Mouse (Mus musculus): ENCODE data around the gene Smarce1. TPM values are rescaled to one million over a fixed set of nuclear protein-coding genes. Genes with fewer than 3 reads are reported as not detected.

Gene Smarce1
- polyA plus RNA-seq, 1 experiment from 2014 or later: 224 TPM

GRCm38 (mm10) chr11:99166241-99166640 lies 64.6 kb downstream of the Smarce1 start:
- 91% methylated on average over 7 of the region's 7 CpGs for WGBS
- Histone ChIP-seq H3K36me3 (no peaks in the 10 kb centered on the region), H3K4me1 (no peaks in the 10 kb centered on the region), H3K27ac (no peak overlapping the region), H3K27me3 (no peaks in the 10 kb centered on the region), H3K4me3 (no peak overlapping the region), H3K9me3 (no peaks in the 10 kb centered on the region), H3K9ac (no peak overlapping the region), H3K4me2 (no peak overlapping the region)
- ATAC-seq (ENCODE audit: borderline replicate concordance, extremely low read depth, low FRiP score, low TSS enrichment): no peak

GRCm38 (mm10) chr11:99165031-99165752 lies 65.6 kb downstream of the Smarce1 start:
- Histone ChIP-seq H3K4me1 (no peaks in the 10 kb centered on the region), H3K27me3 (no peaks in the 10 kb centered on the region), H3K4me2 (no peak overlapping the region), H3K4me3 (no peak overlapping the region), H3K9ac (no peak overlapping the region), H3K9me3 (no peaks in the 10 kb centered on the region), H3K36me3 (no peaks in the 10 kb centered on the region), H3K27ac (no peak overlapping the region)
- 47% methylated on average over 11 of the region's 11 CpGs for WGBS
- no peak for ATAC-seq (ENCODE audit: borderline replicate concordance, extremely low read depth, low FRiP score, low TSS enrichment)

GRCm38 (mm10) chr11:99162972-99163686 lies 67.7 kb downstream of the Smarce1 start:
- H3K36me3 ChIP-seq: no peaks in the 10 kb centered on the region
- H3K9ac ChIP-seq: no peak overlapping the region
- H3K4me2 ChIP-seq: no peak overlapping the region
- WGBS: 68% methylated on average over 10 of the region's 10 CpGs
- H3K27ac ChIP-seq: no peak overlapping the region
- H3K27me3 ChIP-seq: no peaks in the 10 kb centered on the region
- no peak overlapping the region for H3K4me3 ChIP-seq
- no peaks in the 10 kb centered on the region for H3K4me1 ChIP-seq
- no peaks in the 10 kb centered on the region for H3K9me3 ChIP-seq
- ATAC-seq (ENCODE audit: borderline replicate concordance, extremely low read depth, low FRiP score, low TSS enrichment): no peak

GRCm38 (mm10) chr11:99161648-99162047 lies 69.2 kb downstream of the Smarce1 start:
- no peaks in the 10 kb centered on the region for H3K9me3 ChIP-seq
- no peaks in the 10 kb centered on the region for H3K36me3 ChIP-seq
- H3K4me3 ChIP-seq: no peak overlapping the region
- no peak for ATAC-seq (ENCODE audit: borderline replicate concordance, extremely low read depth, low FRiP score, low TSS enrichment)
- H3K27me3 ChIP-seq: no peaks in the 10 kb centered on the region
- H3K4me1 ChIP-seq: no peaks in the 10 kb centered on the region
- WGBS: 39% methylated on average over 5 of the region's 5 CpGs
- H3K4me2 ChIP-seq: no peak overlapping the region
- H3K27ac ChIP-seq: no peak overlapping the region
- no peak overlapping the region for H3K9ac ChIP-seq

- no peaks in the 10 kb centered on the region for H3K27me3 ChIP-seq
- H3K4me3 ChIP-seq: no peak overlapping the region
- H3K9ac ChIP-seq: no peak overlapping the region
- ATAC-seq (ENCODE audit: borderline replicate concordance, extremely low read depth, low FRiP score, low TSS enrichment): no peak
- 84% methylated on average over 6 of the region's 6 CpGs for WGBS
- no peaks in the 10 kb centered on the region for H3K36me3 ChIP-seq
- H3K27ac ChIP-seq: no peak overlapping the region
- H3K4me1 ChIP-seq: no peaks in the 10 kb centered on the region; the same call in 1 of the 2 replicates
- no peaks in the 10 kb centered on the region for H3K9me3 ChIP-seq
- no peak overlapping the region for H3K4me2 ChIP-seq
These were observed 70.6 kb downstream of the Smarce1 start for GRCm38 (mm10) chr11:99160228-99160627.

Other genes with a start within 250 kb of the Smarce1 start
- 0.20 and 0.61 TPM in 2 replicates for gene Gjd3, start 248.0 kb downstream of the Smarce1 start, polyA plus RNA-seq (2015; fragmentation: Nextera tagmentation; extraction: Ambion mirVana)
- 276 and 280 TPM in 2 replicates for gene Top2a, start 206.8 kb downstream of the Smarce1 start, polyA plus RNA-seq (2015; fragmentation: Nextera tagmentation; extraction: Ambion mirVana)
- 498 and 524 TPM in 2 replicates for gene Igfbp4, start 189.8 kb downstream of the Smarce1 start, polyA plus RNA-seq (2015; fragmentation: Nextera tagmentation; extraction: Ambion mirVana)
- 0.21 and 0.42 TPM in 2 replicates for gene Tns4, start 141.7 kb downstream of the Smarce1 start, polyA plus RNA-seq (2015; fragmentation: Nextera tagmentation; extraction: Ambion mirVana)
- 0.13 and 0.29 TPM in 2 replicates for gene Ccr7, start 75.9 kb downstream of the Smarce1 start, polyA plus RNA-seq (2015; fragmentation: Nextera tagmentation; extraction: Ambion mirVana)
- gene Krt222, start 13.1 kb upstream of the Smarce1 start, polyA plus RNA-seq (2015; fragmentation: Nextera tagmentation; extraction: Ambion mirVana): 0.33 and 0.55 TPM in 2 replicates
- gene Krt24, start 54.2 kb upstream of the Smarce1 start, polyA plus RNA-seq (2015; fragmentation: Nextera tagmentation; extraction: Ambion mirVana): not detected in 2 replicates
- gene Krt25, start 91.9 kb upstream of the Smarce1 start, polyA plus RNA-seq (2015; fragmentation: Nextera tagmentation; extraction: Ambion mirVana): not detected in 2 replicates
- not detected in 2 replicates for gene Krt26, start 106.9 kb upstream of the Smarce1 start, polyA plus RNA-seq (2015; fragmentation: Nextera tagmentation; extraction: Ambion mirVana)
- not detected in 2 replicates for gene Krt27, start 120.1 kb upstream of the Smarce1 start, polyA plus RNA-seq (2015; fragmentation: Nextera tagmentation; extraction: Ambion mirVana)
- 0.15 and 0.25 TPM in 2 replicates for gene Krt28, start 143.9 kb upstream of the Smarce1 start, polyA plus RNA-seq (2015; fragmentation: Nextera tagmentation; extraction: Ambion mirVana)
- gene Krt10, start 158.3 kb upstream of the Smarce1 start, polyA plus RNA-seq (2015; fragmentation: Nextera tagmentation; extraction: Ambion mirVana): 20.4 and 20.9 TPM in 2 replicates
- 0.07 TPM in 1 of 2 replicates, not detected in the other for gene Krt12, start 191.2 kb upstream of the Smarce1 start, polyA plus RNA-seq (2015; fragmentation: Nextera tagmentation; extraction: Ambion mirVana)
- 0.29 and 0.39 TPM in 2 replicates for gene Krt20, start 207.1 kb upstream of the Smarce1 start, polyA plus RNA-seq (2015; fragmentation: Nextera tagmentation; extraction: Ambion mirVana)

All from lung, embryonic 15.5 days (tissue).